Mouse (Mus musculus): ENCODE data around the gene Fam160b1. TPM values are rescaled to one million over a fixed set of nuclear protein-coding genes. Genes with fewer than 3 reads are reported as not detected.

Gene Fam160b1
- total and polyA plus RNA-seq, 2 experiments from 2014 or later, result 7.8 to 16.3 TPM

DNA sequence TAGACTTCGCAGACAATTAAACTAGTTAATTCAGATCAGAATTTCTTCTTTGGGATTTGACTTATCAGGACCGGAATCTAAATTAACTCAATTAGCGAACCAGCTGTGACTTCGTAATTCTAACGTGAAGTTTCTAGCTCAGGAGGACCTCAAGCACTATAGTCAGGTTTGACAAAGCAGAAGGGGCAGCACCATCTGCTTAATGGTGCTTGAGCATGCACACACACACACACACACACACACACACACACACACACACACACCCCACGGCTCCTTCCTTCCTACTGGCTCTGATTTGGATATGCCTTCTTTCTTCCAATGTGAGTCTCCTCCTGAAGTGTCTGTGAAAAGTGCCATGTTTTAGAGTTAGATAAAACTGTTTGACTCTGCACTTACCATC is 73.5 kb downstream of the Fam160b1 start:
- TF ChIP-seq CTCF (IDR thresholded peaks at IDR 0.05; ENCODE audit: low read depth) (no peak), EP300 (IDR thresholded peaks at IDR 0.05; ENCODE audit: low read depth) (no peak)
- DNase-seq (ENCODE audit: low spot score), result no peak
- no peak for ATAC-seq (ENCODE audit: insufficient read depth, low read depth)
- Histone ChIP-seq H3K4me2 (ENCODE audit: low read depth, low read length) (no peak overlapping the region), H3K9me3 (replicated peaks; ENCODE audit: control insufficient read depth, low read length) (no peaks in the 10 kb centered on the region), H3K36me3 (replicated peaks; ENCODE audit: control insufficient read depth, insufficient read depth, low read length) (no peaks in the 10 kb centered on the region), H3K27me3 (ENCODE audit: control insufficient read depth, insufficient read depth, low read length) (no peaks in the 10 kb centered on the region), H3K4me1 (ENCODE audit: control insufficient read depth, insufficient read depth) (no peaks in the 10 kb centered on the region), H3K9ac (replicated peaks; ENCODE audit: low read depth, low read length) (no peak overlapping the region), H3K4me3 (ENCODE audit: low read depth, low read length) (no peak overlapping the region), H3K27ac (ENCODE audit: low read depth) (no peak overlapping the region)
- WGBS, result 79% methylated on average over 6 of the region's 6 CpGs

DNA sequence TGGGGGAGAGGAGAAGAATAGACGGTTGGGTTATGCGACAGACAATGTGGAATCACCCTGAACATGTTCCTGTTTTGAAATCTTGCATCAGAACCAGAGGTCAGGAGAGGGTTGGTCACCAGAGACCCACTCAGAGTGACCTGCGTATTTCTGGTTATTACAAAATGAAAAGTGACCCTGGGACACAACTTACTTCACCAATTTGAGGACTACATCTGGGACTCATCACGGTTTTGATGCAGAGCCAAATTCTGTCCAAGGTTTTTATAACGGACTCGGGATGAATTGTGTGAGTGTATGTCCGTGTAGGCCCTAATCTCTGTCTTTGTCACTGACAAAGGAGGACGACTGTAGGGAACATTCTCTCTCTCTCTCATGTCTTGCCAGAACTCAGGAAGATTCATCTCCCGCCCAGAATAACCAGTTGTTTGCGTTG is 76.1 kb downstream of the Fam160b1 start:
- Histone ChIP-seq H3K9me3 (replicated peaks; ENCODE audit: control insufficient read depth, low read length) (no peaks in the 10 kb centered on the region), H3K9ac (replicated peaks; ENCODE audit: low read depth, low read length) (no peak overlapping the region), H3K27me3 (ENCODE audit: control insufficient read depth, insufficient read depth, low read length) (no peaks in the 10 kb centered on the region), H3K36me3 (replicated peaks; ENCODE audit: control insufficient read depth, insufficient read depth, low read length) (no peaks in the 10 kb centered on the region), H3K4me2 (ENCODE audit: low read depth, low read length) (no peak overlapping the region), H3K27ac (ENCODE audit: low read depth) (no peak overlapping the region), H3K4me1 (ENCODE audit: control insufficient read depth, insufficient read depth) (no peaks in the 10 kb centered on the region), H3K4me3 (ENCODE audit: low read depth, low read length) (no peak overlapping the region)
- no peak for DNase-seq (ENCODE audit: low spot score)
- no peak for ATAC-seq (ENCODE audit: insufficient read depth, low read depth)
- TF ChIP-seq CTCF (IDR thresholded peaks at IDR 0.05; ENCODE audit: low read depth), result no peak
- no peak for TF ChIP-seq EP300 (IDR thresholded peaks at IDR 0.05; ENCODE audit: low read depth)
- 54% methylated on average over 10 of the region's 10 CpGs for WGBS

DNA sequence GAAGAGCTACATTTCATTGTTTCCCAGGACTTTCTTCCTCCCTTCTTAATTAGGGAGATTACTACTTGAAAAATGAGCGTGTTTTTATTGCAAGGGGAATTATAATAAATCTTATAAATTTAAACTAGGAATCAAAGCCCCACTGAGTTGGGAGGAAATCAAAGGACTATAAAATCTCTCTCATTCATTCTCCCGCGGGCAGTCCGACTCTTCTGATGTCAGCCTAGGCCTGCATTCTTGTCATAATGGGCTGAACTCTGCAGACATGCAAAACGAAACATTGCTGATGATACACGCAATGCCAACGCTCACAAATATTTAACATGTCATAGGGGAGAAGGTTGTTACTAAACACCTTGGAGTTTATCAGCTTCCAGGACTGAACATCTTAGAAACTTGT is 76.6 kb downstream of the Fam160b1 start:
- ATAC-seq (ENCODE audit: insufficient read depth, low read depth) (no peak), DNase-seq (ENCODE audit: low spot score) (no peak)
- H3K9ac ChIP-seq (replicated peaks; ENCODE audit: low read depth, low read length), result no peak overlapping the region
- no peaks in the 10 kb centered on the region for H3K9me3 ChIP-seq (replicated peaks; ENCODE audit: control insufficient read depth, low read length)
- H3K4me2 ChIP-seq (ENCODE audit: low read depth, low read length), result no peak overlapping the region
- H3K36me3 ChIP-seq (replicated peaks; ENCODE audit: control insufficient read depth, insufficient read depth, low read length), result no peaks in the 10 kb centered on the region
- no peaks in the 10 kb centered on the region for H3K27me3 ChIP-seq (ENCODE audit: control insufficient read depth, insufficient read depth, low read length)
- H3K27ac ChIP-seq (ENCODE audit: low read depth), result no peak overlapping the region
- no peak overlapping the region for H3K4me3 ChIP-seq (ENCODE audit: low read depth, low read length)
- WGBS, result 83% methylated on average over 7 of the region's 7 CpGs
- H3K4me1 ChIP-seq (ENCODE audit: control insufficient read depth, insufficient read depth), result no peaks in the 10 kb centered on the region
- TF ChIP-seq EP300 (IDR thresholded peaks at IDR 0.05; ENCODE audit: low read depth), result no peak
- no peak for TF ChIP-seq CTCF (IDR thresholded peaks at IDR 0.05; ENCODE audit: low read depth)

Other genes starting within 250 kb of the Fam160b1 start
- 169 and 235 TPM in 2 replicates for gene Ablim1, start 45.8 kb upstream of the Fam160b1 start, total RNA-seq (2014; rRNA removed; ENCODE audit: low replicate concordance)
- gene Ablim1, start 45.8 kb upstream of the Fam160b1 start, polyA plus RNA-seq (2015; fragmentation: Nextera tagmentation; extraction: Ambion mirVana), result 82.6 and 106 TPM in 2 replicates
- gene Trub1, start 92.2 kb downstream of the Fam160b1 start, total RNA-seq (2014; rRNA removed; ENCODE audit: low replicate concordance), result 3.7 and 7.7 TPM in 2 replicates
- 7.7 and 7.9 TPM in 2 replicates for gene Trub1, start 92.2 kb downstream of the Fam160b1 start, polyA plus RNA-seq (2015; fragmentation: Nextera tagmentation; extraction: Ambion mirVana)